Mouse (Mus musculus): ENCODE results near the gene Cyp26a1. TPM values are rescaled to one million over a fixed set of nuclear protein-coding genes. Genes with fewer than 3 reads are reported as not detected.

Cyp26a1 gene
- polyA plus RNA-seq (2014; fragmentation: Nextera tagmentation; extraction: Ambion mirVana): 9.9 and 12.9 TPM in 2 replicates

- Histone ChIP-seq H3K4me1 (ENCODE audit: control insufficient read depth, insufficient read depth, low read length) (peaks cover 16% of the 10 kb centered on the region), H3K27ac (ENCODE audit: low read length) (no peak within 1 kb of the TSS), H3K9ac (replicated peaks; ENCODE audit: low read depth, low read length) (no peak within 1 kb of the TSS), H3K4me3 (ENCODE audit: low read depth, low read length) (peak within 1 kb of the TSS; percentile 33), H3K27me3 (ENCODE audit: control insufficient read depth, insufficient read depth, low read length) (peaks cover 93% of the 10 kb centered on the region), H3K36me3 (ENCODE audit: control insufficient read depth, insufficient read depth, low read length) (no peaks in the 10 kb centered on the region), H3K9me3 (ENCODE audit: control insufficient read depth, low read depth, low read length) (no peaks in the 10 kb centered on the region), H3K4me2 (replicated peaks; ENCODE audit: low read depth, low read length) (peak within 1 kb of the TSS; percentile 48)
- under 1% methylated on average over 51 of the region's 51 CpGs for WGBS
- ATAC-seq (ENCODE audit: insufficient number of reproducible peaks, insufficient read depth, low FRiP score, low read depth): no peak
Observed at GRCm38 (mm10) chr19:37697651-37698272, at the start of gene Cyp26a1. Gene Cyp26a1 (plus strand): TSS chr19:37697798.

GRCm38 (mm10) chr19:37647994-37648393 lies 49.6 kb upstream of the Cyp26a1 start:
- no peak overlapping the region for H3K4me2 ChIP-seq (replicated peaks; ENCODE audit: low read depth, low read length)
- 35% methylated on average over 2 of the region's 2 CpGs for WGBS
- H3K4me1 ChIP-seq (ENCODE audit: control insufficient read depth, insufficient read depth, low read length): no peaks in the 10 kb centered on the region
- H3K4me3 ChIP-seq (ENCODE audit: low read depth, low read length): no peak overlapping the region
- no peaks in the 10 kb centered on the region for H3K36me3 ChIP-seq (ENCODE audit: control insufficient read depth, insufficient read depth, low read length)
- H3K9ac ChIP-seq (replicated peaks; ENCODE audit: low read depth, low read length): no peak overlapping the region
- H3K27me3 ChIP-seq (ENCODE audit: control insufficient read depth, insufficient read depth, low read length): no peaks in the 10 kb centered on the region
- no peak for ATAC-seq (ENCODE audit: insufficient number of reproducible peaks, insufficient read depth, low FRiP score, low read depth)
- H3K9me3 ChIP-seq (ENCODE audit: control insufficient read depth, low read depth, low read length): no peaks in the 10 kb centered on the region
- no peak overlapping the region for H3K27ac ChIP-seq (ENCODE audit: low read length)

GRCm38 (mm10) chr19:37650526-37650925 lies 47.1 kb upstream of the Cyp26a1 start:
- no peak overlapping the region for H3K4me2 ChIP-seq (replicated peaks; ENCODE audit: low read depth, low read length)
- no peak for ATAC-seq (ENCODE audit: insufficient number of reproducible peaks, insufficient read depth, low FRiP score, low read depth)
- H3K4me3 ChIP-seq (ENCODE audit: low read depth, low read length): no peak overlapping the region
- H3K4me1 ChIP-seq (ENCODE audit: control insufficient read depth, insufficient read depth, low read length): no peaks in the 10 kb centered on the region
- no peaks in the 10 kb centered on the region for H3K27me3 ChIP-seq (ENCODE audit: control insufficient read depth, insufficient read depth, low read length)
- no peak overlapping the region for H3K9ac ChIP-seq (replicated peaks; ENCODE audit: low read depth, low read length)
- no peaks in the 10 kb centered on the region for H3K36me3 ChIP-seq (ENCODE audit: control insufficient read depth, insufficient read depth, low read length)
- 36% methylated on average over 2 of the region's 2 CpGs for WGBS
- H3K9me3 ChIP-seq (ENCODE audit: control insufficient read depth, low read depth, low read length): no peaks in the 10 kb centered on the region
- H3K27ac ChIP-seq (ENCODE audit: low read length): no peak overlapping the region

GRCm38 (mm10) chr19:37654012-37654411 lies 43.6 kb upstream of the Cyp26a1 start:
- no peak for ATAC-seq (ENCODE audit: insufficient number of reproducible peaks, insufficient read depth, low FRiP score, low read depth)

GRCm38 (mm10) chr19:37656441-37656840 lies 41.2 kb upstream of the Cyp26a1 start:
- no peak overlapping the region for H3K4me2 ChIP-seq (replicated peaks; ENCODE audit: low read depth, low read length)
- H3K9me3 ChIP-seq (ENCODE audit: control insufficient read depth, low read depth, low read length): no peaks in the 10 kb centered on the region
- no peaks in the 10 kb centered on the region for H3K27me3 ChIP-seq (ENCODE audit: control insufficient read depth, insufficient read depth, low read length)
- H3K4me1 ChIP-seq (ENCODE audit: control insufficient read depth, insufficient read depth, low read length): no peaks in the 10 kb centered on the region
- no peaks in the 10 kb centered on the region for H3K36me3 ChIP-seq (ENCODE audit: control insufficient read depth, insufficient read depth, low read length)
- WGBS: 16% methylated on average over 9 of the region's 9 CpGs
- H3K4me3 ChIP-seq (ENCODE audit: low read depth, low read length): no peak overlapping the region
- no peak for ATAC-seq (ENCODE audit: insufficient number of reproducible peaks, insufficient read depth, low FRiP score, low read depth)
- no peak overlapping the region for H3K9ac ChIP-seq (replicated peaks; ENCODE audit: low read depth, low read length)
- H3K27ac ChIP-seq (ENCODE audit: low read length): no peak overlapping the region

More at GRCm38 (mm10) chr19:37654012-37654411, 43.6 kb upstream of the Cyp26a1 start:
- Histone ChIP-seq H3K27ac (ENCODE audit: low read length) (no peak overlapping the region), H3K4me2 (replicated peaks; ENCODE audit: low read depth, low read length) (no peak overlapping the region), H3K4me3 (ENCODE audit: low read depth, low read length) (no peak overlapping the region), H3K4me1 (ENCODE audit: control insufficient read depth, insufficient read depth, low read length) (no peaks in the 10 kb centered on the region), H3K9ac (replicated peaks; ENCODE audit: low read depth, low read length) (no peak overlapping the region), H3K36me3 (ENCODE audit: control insufficient read depth, insufficient read depth, low read length) (no peaks in the 10 kb centered on the region), H3K27me3 (ENCODE audit: control insufficient read depth, insufficient read depth, low read length) (no peaks in the 10 kb centered on the region), H3K9me3 (ENCODE audit: control insufficient read depth, low read depth, low read length) (no peaks in the 10 kb centered on the region)
- WGBS: 47% methylated on average over 5 of the region's 5 CpGs

- Histone ChIP-seq H3K36me3 (ENCODE audit: control insufficient read depth, insufficient read depth, low read length) (no peaks in the 10 kb centered on the region), H3K9ac (replicated peaks; ENCODE audit: low read depth, low read length) (no peak overlapping the region), H3K4me1 (ENCODE audit: control insufficient read depth, insufficient read depth, low read length) (no peaks in the 10 kb centered on the region), H3K4me2 (replicated peaks; ENCODE audit: low read depth, low read length) (no peak overlapping the region), H3K4me3 (ENCODE audit: low read depth, low read length) (no peak overlapping the region), H3K27me3 (ENCODE audit: control insufficient read depth, insufficient read depth, low read length) (no peaks in the 10 kb centered on the region), H3K27ac (ENCODE audit: low read length) (no peak overlapping the region), H3K9me3 (ENCODE audit: control insufficient read depth, low read depth, low read length) (no peaks in the 10 kb centered on the region)
- WGBS: 68% methylated on average over 6 of the region's 6 CpGs
- ATAC-seq (ENCODE audit: insufficient number of reproducible peaks, insufficient read depth, low FRiP score, low read depth): no peak
Observed at GRCm38 (mm10) chr19:37665256-37665655, 32.3 kb upstream of the Cyp26a1 start.

GRCm38 (mm10) chr19:37667855-37668594 lies 29.6 kb upstream of the Cyp26a1 start:
- H3K27me3 ChIP-seq (ENCODE audit: control insufficient read depth, insufficient read depth, low read length): no peaks in the 10 kb centered on the region
- H3K9ac ChIP-seq (replicated peaks; ENCODE audit: low read depth, low read length): no peak overlapping the region
- H3K4me2 ChIP-seq (replicated peaks; ENCODE audit: low read depth, low read length): no peak overlapping the region
- no peak overlapping the region for H3K27ac ChIP-seq (ENCODE audit: low read length)
- H3K9me3 ChIP-seq (ENCODE audit: control insufficient read depth, low read depth, low read length): no peaks in the 10 kb centered on the region
- WGBS: 54% methylated on average over 13 of the region's 13 CpGs
- no peaks in the 10 kb centered on the region for H3K4me1 ChIP-seq (ENCODE audit: control insufficient read depth, insufficient read depth, low read length)
- ATAC-seq (ENCODE audit: insufficient number of reproducible peaks, insufficient read depth, low FRiP score, low read depth): no peak
- no peaks in the 10 kb centered on the region for H3K36me3 ChIP-seq (ENCODE audit: control insufficient read depth, insufficient read depth, low read length)
- no peak overlapping the region for H3K4me3 ChIP-seq (ENCODE audit: low read depth, low read length)

- no peak overlapping the region for H3K27ac ChIP-seq (ENCODE audit: low read length)
- no peaks in the 10 kb centered on the region for H3K27me3 ChIP-seq (ENCODE audit: control insufficient read depth, insufficient read depth, low read length)
- no peak overlapping the region for H3K4me3 ChIP-seq (ENCODE audit: low read depth, low read length)
- 85% methylated on average over 5 of the region's 5 CpGs for WGBS
- H3K4me2 ChIP-seq (replicated peaks; ENCODE audit: low read depth, low read length): no peak overlapping the region
- no peak overlapping the region for H3K9ac ChIP-seq (replicated peaks; ENCODE audit: low read depth, low read length)
- no peaks in the 10 kb centered on the region for H3K9me3 ChIP-seq (ENCODE audit: control insufficient read depth, low read depth, low read length)
- ATAC-seq (ENCODE audit: insufficient number of reproducible peaks, insufficient read depth, low FRiP score, low read depth): no peak
- H3K36me3 ChIP-seq (ENCODE audit: control insufficient read depth, insufficient read depth, low read length): no peaks in the 10 kb centered on the region
- no peaks in the 10 kb centered on the region for H3K4me1 ChIP-seq (ENCODE audit: control insufficient read depth, insufficient read depth, low read length)
Observed at GRCm38 (mm10) chr19:37668657-37669056, 28.9 kb upstream of the Cyp26a1 start.

All from stomach, embryonic 14.5 days (tissue).